ENCODE assay signal across 17 mouse cellular contexts in the genomic region with DNA sequence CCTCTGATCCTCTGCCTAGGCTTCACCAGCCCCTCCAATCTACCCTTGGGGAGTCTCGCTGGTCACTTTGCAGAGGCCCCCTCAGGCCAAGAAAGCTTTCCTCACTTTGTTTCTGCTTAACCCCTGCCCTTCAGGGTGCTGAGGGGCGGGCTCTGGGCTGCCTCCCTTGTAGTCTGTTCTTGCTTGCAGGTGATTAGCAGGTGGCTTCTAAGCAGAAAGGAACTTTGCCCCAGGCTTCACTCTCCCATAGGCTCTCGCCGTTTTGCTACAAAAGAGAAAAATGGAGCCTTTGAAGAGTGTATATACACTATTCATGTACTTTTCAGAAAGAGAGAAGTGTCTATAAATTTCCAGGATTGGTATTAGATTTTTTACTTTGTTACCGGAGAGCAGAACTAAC.
DNase-seq lines count a peak whose midpoint lies in the region; ATAC-seq lines count a peak whose summit lies in the region.
"Had no signal": no experiment of that assay in that cellular context is flagged by ENCODE, and none has a peak within 500 bp of the region (broad histone marks: within the 10 kb centered on the region; RNA-seq: fewer than 3 reads in every experiment).

No protein-coding gene starts in this region.

- no peak overlapping the region for H3K9ac ChIP-seq in kidney, embryonic 16.5 days (replicated peaks; ENCODE audit: low read length)
- no peak overlapping the region for H3K9ac ChIP-seq in intestine, embryonic 16.5 days (ENCODE audit: low read depth, low read length)
- H3K9ac ChIP-seq in midbrain, embryonic 14.5 days (replicated peaks; ENCODE audit: low read length) = no peak overlapping the region
- H3K9ac ChIP-seq: hindbrain, embryonic 13.5 days; liver, embryonic 12.5 days; lung, embryonic 14.5 days had no signal

- ATAC-seq in kidney, embryonic 16.5 days (ENCODE audit: low FRiP score, low TSS enrichment) = no peak
- peak; percentile 91 for ATAC-seq in intestine, embryonic 16.5 days
- no peak for ATAC-seq in midbrain, embryonic 14.5 days (ENCODE audit: low FRiP score, low TSS enrichment)
- ATAC-seq: CD4-positive, CD25-positive, alpha-beta regulatory T cell, adult 4 months; liver, embryonic 12.5 days had no signal

- no peak for DNase-seq in kidney, adult 8-10 months
- peak; percentile 23 for DNase-seq in kidney, postnatal 10 days
- peak; percentile 52 for DNase-seq in midbrain, embryonic 14.5 days
- DNase-seq in natural killer cell, adult 2 months (ENCODE audit: low spot score in 2 of 2) = no peak
- DNase-seq in layer of hippocampus, postnatal 36 days = no peak
- DNase-seq: cerebellum, adult 9-10 months; gastrocnemius, adult 2 months; heart, adult 18-20 months; lung, embryonic 14.5 days had no signal

- 34% methylated on average over 5 of the region's 5 CpGs for WGBS in kidney, embryonic 16.5 days
- WGBS in intestine, embryonic 16.5 days = 39% methylated on average over 5 of the region's 5 CpGs
- WGBS in midbrain, embryonic 14.5 days = 14% methylated on average over 5 of the region's 5 CpGs

- no peaks in the 10 kb centered on the region for H3K36me3 ChIP-seq in kidney, embryonic 16.5 days (ENCODE audit: insufficient read depth, low read length)
- H3K36me3 ChIP-seq in intestine, embryonic 16.5 days (ENCODE audit: control insufficient read depth, insufficient read depth, low read length) = no peaks in the 10 kb centered on the region
- no peaks in the 10 kb centered on the region for H3K36me3 ChIP-seq in midbrain, embryonic 14.5 days (ENCODE audit: control insufficient read depth, insufficient read depth, low read length)
- H3K36me3 ChIP-seq: forebrain, embryonic 10.5 days; G1E; hindbrain, embryonic 13.5 days; liver, embryonic 12.5 days had no signal

- H3K4me3 ChIP-seq in kidney, embryonic 16.5 days (ENCODE audit: low read length) = no peak overlapping the region
- H3K4me3 ChIP-seq in intestine, embryonic 16.5 days (ENCODE audit: low read length) = no peak overlapping the region
- no peak overlapping the region for H3K4me3 ChIP-seq in midbrain, embryonic 14.5 days (replicated peaks; ENCODE audit: low read depth, low read length)
- H3K4me3 ChIP-seq: forebrain, embryonic 10.5 days; gastrocnemius, adult 2 months; hindbrain, embryonic 13.5 days; liver, embryonic 12.5 days had no signal

- no peak overlapping the region for H3K4me2 ChIP-seq in kidney, embryonic 16.5 days (replicated peaks; ENCODE audit: low read depth, low read length)
- H3K4me2 ChIP-seq in intestine, embryonic 16.5 days (ENCODE audit: low read depth, low read length) = no peak overlapping the region
- H3K4me2 ChIP-seq in midbrain, embryonic 14.5 days (ENCODE audit: low read length) = no peak overlapping the region
- H3K4me2 ChIP-seq: hindbrain, embryonic 13.5 days; liver, embryonic 12.5 days; lung, embryonic 14.5 days had no signal

- no peaks in the 10 kb centered on the region for H3K9me3 ChIP-seq in kidney, embryonic 16.5 days (ENCODE audit: low read length)
- H3K9me3 ChIP-seq in intestine, embryonic 16.5 days (ENCODE audit: control insufficient read depth, low read length) = no peaks in the 10 kb centered on the region
- H3K9me3 ChIP-seq in midbrain, embryonic 14.5 days (ENCODE audit: control insufficient read depth, low read length) = no peaks in the 10 kb centered on the region
- H3K9me3 ChIP-seq: forebrain, embryonic 10.5 days; hindbrain, embryonic 13.5 days; liver, embryonic 12.5 days had no signal

- peaks cover 31% of the 10 kb centered on the region for H3K4me1 ChIP-seq in kidney, embryonic 16.5 days (ENCODE audit: insufficient read depth, low read length)
- H3K4me1 ChIP-seq in intestine, embryonic 16.5 days (ENCODE audit: control insufficient read depth, insufficient read depth, low read length) = 0 out of 2 replicates have a peak, but pooled peaks cover 5% of the 10 kb centered on the region
- H3K4me1 ChIP-seq in midbrain, embryonic 14.5 days (ENCODE audit: control insufficient read depth, insufficient read depth, low read length) = peaks cover 21% of the 10 kb centered on the region
- H3K4me1 ChIP-seq: liver, embryonic 12.5 days had no signal

- no peaks in the 10 kb centered on the region for H3K27me3 ChIP-seq in kidney, embryonic 16.5 days (ENCODE audit: insufficient read depth, low read length)
- no peaks in the 10 kb centered on the region for H3K27me3 ChIP-seq in intestine, embryonic 16.5 days (replicated peaks; ENCODE audit: control insufficient read depth, insufficient read depth, low read length)
- H3K27me3 ChIP-seq in midbrain, embryonic 14.5 days (ENCODE audit: control insufficient read depth, insufficient read depth, low read length) = no peaks in the 10 kb centered on the region
- H3K27me3 ChIP-seq: hindbrain, embryonic 13.5 days; liver, embryonic 12.5 days had no signal

- peak overlapping the region; percentile 39 for H3K27ac ChIP-seq in kidney, embryonic 16.5 days (ENCODE audit: low read length)
- H3K27ac ChIP-seq in intestine, embryonic 16.5 days (ENCODE audit: low read length) = no peak overlapping the region
- H3K27ac ChIP-seq in midbrain, embryonic 14.5 days (replicated peaks; ENCODE audit: low read depth, low read length) = no peak overlapping the region
- H3K27ac ChIP-seq: forebrain, embryonic 10.5 days; gastrocnemius, adult 2 months; hindbrain, embryonic 13.5 days; liver, embryonic 12.5 days; macrophage had no signal

Comparison
In these comparisons a context has a peak if more than half of its experiments do, and no peak if none do; other contexts are left out.
1. DNase-seq: peak in kidney, postnatal 10 days (single experiment) and midbrain, embryonic 14.5 days (single experiment); none in kidney, adult 8-10 months (0 of 2), natural killer cell, adult 2 months (0 of 2) and layer of hippocampus, postnatal 36 days (0 of 2).